Mouse (Mus musculus): ENCODE data around the gene Dock2. TPM values are rescaled to one million over a fixed set of nuclear protein-coding genes. Genes with fewer than 3 reads are reported as not detected.

Gene Dock2
- total RNA-seq, 1 experiment from 2014 or later, result 492 TPM

DNA sequence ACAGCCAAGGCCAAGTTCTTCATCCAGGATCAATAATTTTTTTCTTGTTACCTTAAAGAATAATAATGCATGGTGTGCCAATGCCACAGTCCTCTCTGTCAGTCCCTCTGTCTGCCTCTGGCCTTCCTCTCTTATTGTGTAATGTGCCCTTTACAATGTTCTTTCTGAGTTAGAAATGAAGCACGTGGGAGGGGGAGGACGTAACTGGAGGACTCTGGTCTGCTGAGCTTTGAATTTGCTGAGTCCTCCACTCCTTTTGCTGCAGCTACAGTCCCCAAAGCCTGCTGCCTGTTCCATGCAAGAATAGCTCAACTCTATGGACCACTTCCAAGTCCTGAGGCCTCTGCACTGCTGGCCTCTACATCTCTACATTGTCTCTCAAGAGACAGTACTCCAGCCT is 599.4 kb downstream of the Dock2 start:
- ATAC-seq (ENCODE audit: extremely low read depth, insufficient number of reproducible peaks, low FRiP score, poor library complexity, severe bottlenecking), result no peak

DNA sequence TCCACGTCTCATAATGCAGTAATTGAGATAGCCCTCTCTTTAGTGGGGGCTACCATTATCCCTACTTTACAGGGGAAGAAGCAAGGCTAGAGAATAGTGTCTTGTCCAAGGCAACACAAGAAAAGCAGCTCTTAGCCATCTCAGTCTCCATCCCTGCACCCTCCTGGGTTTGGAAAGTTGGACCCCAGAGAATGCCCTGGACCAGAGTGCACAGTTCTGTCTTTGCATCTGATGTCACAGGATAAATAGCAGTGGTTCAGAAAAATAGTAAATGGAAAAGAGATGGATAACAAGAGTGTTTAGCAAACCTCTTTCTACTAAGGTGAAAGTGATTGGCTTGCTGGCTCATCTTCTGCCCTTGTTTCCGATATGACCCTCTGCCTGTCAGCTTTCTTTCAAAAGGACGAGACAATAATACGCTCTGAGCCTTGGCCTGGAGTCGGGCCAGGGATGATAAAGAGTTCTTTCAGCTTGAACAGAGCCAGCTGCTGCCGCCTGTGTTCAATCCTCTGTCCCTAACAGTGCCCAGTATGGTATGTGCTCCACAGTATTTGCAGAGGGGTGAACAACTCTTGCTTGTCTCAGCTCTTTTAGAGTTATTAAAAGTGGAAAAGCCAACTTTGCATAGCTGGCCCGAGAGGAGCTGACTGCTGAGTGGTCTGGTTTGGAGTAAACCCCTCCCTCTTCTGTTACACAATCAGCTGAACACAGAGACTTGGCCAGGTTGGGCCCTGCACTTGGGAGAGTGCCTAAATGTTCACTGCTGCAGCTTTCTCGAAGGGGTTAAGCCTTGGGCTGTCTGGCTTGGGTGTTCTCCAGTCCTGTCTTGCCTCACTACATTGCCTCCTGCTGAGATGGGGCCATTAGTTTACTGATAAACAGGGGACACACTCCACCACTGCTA is 602.2 kb downstream of the Dock2 start:
- ATAC-seq (ENCODE audit: extremely low read depth, insufficient number of reproducible peaks, low FRiP score, poor library complexity, severe bottlenecking), result no peak

DNA sequence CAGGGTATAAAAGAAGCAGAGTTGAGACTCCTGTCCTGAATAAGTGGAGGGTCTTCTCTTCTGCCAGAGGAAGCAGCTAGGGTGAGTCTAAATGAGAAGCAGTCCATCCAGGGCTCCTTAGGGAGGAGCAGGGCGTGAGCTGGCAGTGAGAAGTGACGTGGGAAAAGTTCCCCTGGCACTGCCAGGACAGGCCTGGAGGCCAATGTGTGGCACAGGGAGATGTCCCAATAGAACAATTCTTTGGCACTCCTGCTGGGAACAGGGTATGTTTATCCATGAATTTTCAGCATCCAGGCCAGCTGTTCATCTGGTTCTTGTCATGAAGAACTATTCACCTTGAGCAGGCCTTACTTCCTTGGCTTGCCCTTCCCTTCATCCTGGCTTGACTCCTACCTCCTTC is 604.9 kb downstream of the Dock2 start:
- ATAC-seq (ENCODE audit: extremely low read depth, insufficient number of reproducible peaks, low FRiP score, poor library complexity, severe bottlenecking), result no peak

Other genes starting within 250 kb of the Dock2 start
- 5.0 and 8.1 TPM in 2 replicates for gene Spdl1, start 49.7 kb upstream of the Dock2 start, total RNA-seq (2017)